Mouse (Mus musculus): ENCODE measurements around the gene Gm29110.
"Not testable (repeated sequence)": the region's sequence is repeated elsewhere in the genome, so short reads cannot be mapped to it uniquely, and the experiment has no call there.

The Gm29110 gene

GRCm38 (mm10) chrY:74470231-74470630 lies at the start of gene Gm29110:
Gene Gm29110, plus strand, starts transcription at chrY:74470531.
- DNase-seq (ENCODE audit: low read depth, low spot score), result not testable (repeated sequence)
